Mouse (Mus musculus): ENCODE measurements at regions not wholly inside any gene's neighbourhood (a gene's known extent, or its start where the extent isn't known, plus 50 kb on each side); places are given as distances from the start of the nearest gene placed in this dataset.

DNA sequence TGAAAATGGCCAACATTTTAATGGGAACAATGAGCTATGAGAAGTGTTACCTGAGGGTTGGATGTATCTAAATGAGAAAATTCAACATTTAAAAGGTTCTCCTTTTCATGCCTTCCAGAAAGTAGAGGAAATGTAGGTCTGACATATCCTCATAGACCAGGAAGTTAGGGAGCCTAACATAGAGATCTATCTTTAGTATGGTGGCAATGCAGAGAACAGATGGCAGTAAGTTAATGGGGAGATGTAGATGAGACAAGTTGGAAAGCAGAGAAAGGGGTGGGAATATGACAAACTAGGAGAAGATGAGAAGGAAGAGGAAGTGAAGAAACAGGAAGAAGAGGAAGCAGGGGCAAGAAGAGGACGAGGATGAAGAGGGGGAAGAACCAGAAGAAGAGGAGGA is 507.9 kb upstream of the Nudt12 start:
- no peak for DNase-seq (ENCODE audit: low spot score in 2 of 2)

DNA sequence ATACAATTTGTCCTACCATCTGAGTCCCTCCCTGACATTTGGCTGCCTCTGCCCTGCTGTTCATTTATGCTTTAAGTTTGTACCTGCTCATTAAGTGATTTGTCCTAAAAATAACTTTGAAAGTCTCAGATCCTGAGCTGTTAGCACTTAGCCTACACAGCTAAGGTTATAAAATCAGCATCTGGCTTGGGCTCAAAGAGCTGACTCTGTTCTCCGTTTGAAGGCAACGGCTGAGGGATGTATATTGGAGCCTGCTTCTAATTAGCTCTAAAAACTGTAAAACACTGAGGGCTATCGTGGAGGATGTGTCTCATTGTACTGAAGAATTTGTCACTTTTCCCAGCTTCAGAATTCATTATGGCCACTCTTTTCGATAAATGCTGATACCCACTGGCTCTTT is 475.2 kb upstream of the Nudt12 start:
- peak in 1 of 2 experiments; percentile 6 for DNase-seq (ENCODE audit: low spot score in 2 of 2)

All from right cerebral cortex, adult 2 months (tissue).